Mouse (Mus musculus) CD8-positive naive resting alpha-beta T cell, adult 2 months (primary cell): ENCODE measurements around the gene Pgm3.

ENCODE experiments used
- DNase-seq, 2 experiments: peaks; one replicate each; pipeline ENCODE4 v3.0.0; 2022; ENCODE audit warnings: low read depth in 2 of 2, low spot score in 2 of 2

The Pgm3 gene

GRCm38 (mm10) chr9:86570261-86570890, 1.3 kb downstream of the Pgm3 start:
- no peak for DNase-seq

- no peak for DNase-seq
Measured at GRCm38 (mm10) chr9:86569314-86569910, 2.2 kb downstream of the Pgm3 start.

GRCm38 (mm10) chr9:86560543-86560942, 11.1 kb downstream of the Pgm3 start:
- DNase-seq = no peak

GRCm38 (mm10) chr9:86554641-86555040, 17.0 kb downstream of the Pgm3 start:
- DNase-seq = no peak

- no peak for DNase-seq
Measured at GRCm38 (mm10) chr9:86553886-86554285, 17.8 kb downstream of the Pgm3 start.

GRCm38 (mm10) chr9:86550717-86551116, 20.9 kb downstream of the Pgm3 start:
- DNase-seq = no peak

- no peak for DNase-seq
Measured at GRCm38 (mm10) chr9:86549637-86550162, 21.9 kb downstream of the Pgm3 start.

- no peak for DNase-seq
Measured at GRCm38 (mm10) chr9:86544559-86544958, 27.1 kb downstream of the Pgm3 start.

- no peak for DNase-seq
Measured at GRCm38 (mm10) chr9:86543451-86543850, 28.2 kb downstream of the Pgm3 start.

GRCm38 (mm10) chr9:86534071-86534470, 37.6 kb downstream of the Pgm3 start:
- no peak for DNase-seq

GRCm38 (mm10) chr9:86525600-86525999, 46.0 kb downstream of the Pgm3 start:
- DNase-seq = no peak

GRCm38 (mm10) chr9:86522335-86522734, 49.3 kb downstream of the Pgm3 start:
- no peak for DNase-seq

GRCm38 (mm10) chr9:86514798-86515197, 56.8 kb downstream of the Pgm3 start:
- no peak for DNase-seq

- DNase-seq = no peak
Measured at GRCm38 (mm10) chr9:86514390-86514789, 57.3 kb downstream of the Pgm3 start.

- DNase-seq = no peak
Measured at GRCm38 (mm10) chr9:86513733-86514132, 57.9 kb downstream of the Pgm3 start.

- no peak for DNase-seq
Measured at GRCm38 (mm10) chr9:86507437-86507836, 64.2 kb downstream of the Pgm3 start.
